Mouse (Mus musculus) neural tube, embryonic 15.5 days (tissue): ENCODE measurements around the gene Gbp6. TPM values are rescaled to one million over a fixed set of nuclear protein-coding genes. Genes with fewer than 3 reads are reported as not detected.
"Not testable (repeated sequence)": the region's sequence is repeated elsewhere in the genome, so short reads cannot be mapped to it uniquely, and the experiment has no call there.

Experiments used
- ATAC-seq: fragments of 200-750 bp; cut with Nextera tagmentation; 2 replicates; pipeline ENCODE4 v1.8.0; 2017; ENCODE audit warnings: mild to moderate bottlenecking, moderate TSS enrichment, moderate library complexity; ENCODE audit not compliant: low FRiP score
- H3K27ac ChIP-seq: fragments of 300-500 bp; sonication (generic); replicated peaks from 2 replicates; pipeline ENCODE4 v1.5.1; 2015; ENCODE audit warnings: mild to moderate bottlenecking, inconsistent platforms
- H3K27me3 ChIP-seq: fragments of 300-500 bp; sonication (generic); replicated peaks from 2 replicates; pipeline ENCODE4 v1.6.1; 2015; ENCODE audit warnings: inconsistent platforms
- H3K36me3 ChIP-seq: fragments of 300-500 bp; sonication (generic); 2 replicates; pipeline ENCODE4 v1.6.1; 2015; ENCODE audit warnings: inconsistent platforms
- H3K4me1 ChIP-seq: fragments of 300-500 bp; sonication (generic); 2 replicates; pipeline ENCODE4 v1.6.1; 2015; ENCODE audit warnings: inconsistent platforms
- H3K4me2 ChIP-seq: fragments of 300-500 bp; sonication (generic); 2 replicates; pipeline ENCODE4 v1.6.1; 2015; ENCODE audit warnings: inconsistent platforms, mild to moderate bottlenecking, moderate library complexity
- H3K4me3 ChIP-seq: fragments of 300-500 bp; sonication (generic); replicated peaks from 2 replicates; pipeline ENCODE4 v1.5.1; 2015; ENCODE audit warnings: mild to moderate bottlenecking, inconsistent platforms
- H3K9ac ChIP-seq: fragments of 300-500 bp; sonication (generic); replicated peaks from 2 replicates; pipeline ENCODE4 v1.6.1; 2015; ENCODE audit warnings: mild to moderate bottlenecking, inconsistent platforms
- H3K9me3 ChIP-seq: fragments of 300-500 bp; sonication (generic); replicated peaks from 2 replicates; pipeline ENCODE4 v1.6.1; 2016; ENCODE audit warnings: inconsistent platforms
- WGBS: fragments of 180-500 bp; shearing (Covaris S2); methylation state at CpG from one replicate; pipeline ENCODE4 v1.1.7; 2015; ENCODE audit warnings: mixed read lengths; 5-methylcytosine and 5-hydroxymethylcytosine counted together
- polyA plus RNA-seq: library from polyadenylated mRNA; unstranded; fragments of >200 nt; fragmentation: Nextera tagmentation; extraction: Ambion mirVana; gene quantifications from 2 replicates; pipeline ENCODE4 v1.2.1, GENCODE M21; 2015

The Gbp6 gene
- polyA plus RNA-seq, 1 experiment from 2014 or later: 2.8 TPM

DNA sequence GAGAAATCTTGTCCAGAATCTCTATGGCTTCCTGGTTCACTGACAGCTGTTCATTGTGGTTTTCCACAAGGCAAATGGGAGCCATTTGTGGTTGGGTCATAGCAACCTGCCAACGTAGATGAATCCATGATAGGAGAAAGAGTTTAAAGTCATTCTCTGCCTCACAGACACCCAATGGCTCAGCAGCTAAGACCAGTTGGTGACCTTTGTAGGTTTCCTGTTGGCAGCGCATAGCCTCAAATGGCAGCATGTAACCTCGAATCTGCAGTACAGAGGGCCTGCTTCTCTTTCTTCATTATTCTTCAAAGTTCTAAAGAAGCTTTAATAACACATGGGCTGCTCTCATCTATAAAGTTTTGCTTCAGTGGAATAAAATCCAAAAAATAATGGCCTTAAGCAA, 2.6 kb downstream of the Gbp6 start:
- H3K4me1 ChIP-seq, H3K4me2 ChIP-seq, H3K9me3 ChIP-seq, H3K27me3 ChIP-seq, ATAC-seq, H3K36me3 ChIP-seq, H3K4me3 ChIP-seq, H3K9ac ChIP-seq, H3K27ac ChIP-seq: not testable (repeated sequence)
- 93% methylated on average over 3 of the region's 3 CpGs for WGBS

DNA sequence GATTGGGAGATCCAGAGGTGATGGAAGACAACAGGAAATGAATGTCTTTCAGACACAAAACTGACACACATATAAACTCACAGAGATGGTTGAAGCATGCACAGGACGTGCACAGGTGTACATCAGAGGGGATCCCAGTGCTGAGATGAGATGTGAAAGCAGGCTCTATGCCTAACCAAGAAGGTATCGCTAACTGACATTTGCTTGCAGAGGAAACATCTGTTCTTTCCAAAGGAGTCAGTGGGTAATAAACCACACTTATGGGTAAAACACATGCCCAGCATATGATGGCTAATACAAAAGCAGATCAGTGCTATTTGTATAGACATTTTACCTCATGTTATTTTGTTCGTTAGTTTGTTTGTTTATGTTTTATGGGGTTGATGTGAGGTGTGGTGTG, 32.8 kb downstream of the Gbp6 start:
- not testable (repeated sequence) for H3K4me1 ChIP-seq, H3K9me3 ChIP-seq, H3K36me3 ChIP-seq, H3K4me2 ChIP-seq, H3K4me3 ChIP-seq, H3K9ac ChIP-seq, H3K27me3 ChIP-seq, ATAC-seq, H3K27ac ChIP-seq
- 80% methylated on average over 1 of the region's 3 CpGs for WGBS

DNA sequence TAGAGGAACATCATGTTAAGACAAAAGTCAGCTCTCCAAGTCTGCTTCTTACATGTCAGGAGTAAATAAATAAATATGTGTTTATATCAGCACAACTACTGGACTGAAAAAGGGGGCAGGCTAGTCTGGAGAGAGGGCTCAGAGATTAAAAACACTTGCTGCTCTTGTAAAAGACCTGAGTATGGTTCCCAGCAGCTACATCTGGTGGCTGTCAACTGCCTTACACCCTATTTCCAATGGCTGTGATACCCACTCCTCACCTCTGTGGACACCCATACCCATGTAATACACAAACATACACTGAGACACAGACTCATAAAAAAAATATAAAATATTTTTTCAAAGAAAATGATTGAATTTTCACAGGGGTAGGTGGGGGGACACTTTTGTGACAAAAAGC, 41.0 kb downstream of the Gbp6 start:
- no peak overlapping the region for H3K27ac ChIP-seq
- H3K4me3 ChIP-seq: no peak overlapping the region
- H3K36me3 ChIP-seq: no peaks in the 10 kb centered on the region
- H3K4me1 ChIP-seq: no peaks in the 10 kb centered on the region
- no peak overlapping the region for H3K4me2 ChIP-seq
- ATAC-seq: no peak
- no peaks in the 10 kb centered on the region for H3K27me3 ChIP-seq
- no peak overlapping the region for H3K9ac ChIP-seq
- no peaks in the 10 kb centered on the region for H3K9me3 ChIP-seq

DNA sequence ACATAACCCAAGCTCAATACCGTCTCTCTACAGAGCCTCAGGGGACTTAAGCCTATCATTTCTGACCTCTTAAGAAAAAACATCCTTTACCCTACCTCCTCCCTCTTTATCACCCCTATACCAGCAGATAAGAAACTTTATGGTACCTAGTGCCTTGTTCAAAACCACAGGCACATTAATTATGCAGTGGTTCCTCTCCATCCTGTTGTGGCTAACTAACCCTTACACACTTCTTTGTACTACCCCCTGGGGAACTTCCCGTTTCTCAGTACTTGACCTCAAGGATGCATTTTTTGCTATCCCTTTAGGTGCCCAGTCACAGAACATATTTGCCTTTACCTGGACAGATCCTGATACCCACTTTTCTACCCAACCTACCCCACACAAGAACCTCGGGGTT, 48.8 kb downstream of the Gbp6 start:
- H3K4me1 ChIP-seq, H3K4me2 ChIP-seq, H3K27me3 ChIP-seq, H3K27ac ChIP-seq, H3K4me3 ChIP-seq, H3K36me3 ChIP-seq, H3K9ac ChIP-seq, ATAC-seq, H3K9me3 ChIP-seq: not testable (repeated sequence)
- WGBS: 83% methylated on average over 3 of the region's 3 CpGs

DNA sequence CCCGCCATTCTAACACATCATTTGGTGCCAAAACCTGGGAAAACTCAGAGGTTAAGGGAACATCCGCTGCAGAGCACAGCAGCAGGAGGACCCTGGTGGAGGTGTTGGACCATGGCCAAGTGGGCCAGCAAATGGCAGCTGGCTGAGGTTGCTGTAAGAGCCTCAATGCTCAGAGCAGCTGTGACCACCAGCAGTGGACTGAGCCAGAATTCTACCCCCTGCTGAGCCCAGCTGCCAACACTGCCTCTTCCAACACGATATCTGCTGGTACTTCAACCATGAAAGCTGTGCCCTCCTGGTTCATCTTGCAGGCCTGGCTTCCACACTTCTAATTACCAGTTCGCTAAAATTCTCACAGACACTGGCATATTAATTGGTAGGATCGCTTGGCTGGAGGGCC, 52.5 kb downstream of the Gbp6 start:
- H3K9ac ChIP-seq, H3K27me3 ChIP-seq, ATAC-seq, H3K4me2 ChIP-seq, H3K4me3 ChIP-seq, H3K4me1 ChIP-seq, H3K36me3 ChIP-seq, H3K9me3 ChIP-seq, H3K27ac ChIP-seq: not testable (repeated sequence)
- WGBS: 64% methylated on average over 5 of the region's 5 CpGs

DNA sequence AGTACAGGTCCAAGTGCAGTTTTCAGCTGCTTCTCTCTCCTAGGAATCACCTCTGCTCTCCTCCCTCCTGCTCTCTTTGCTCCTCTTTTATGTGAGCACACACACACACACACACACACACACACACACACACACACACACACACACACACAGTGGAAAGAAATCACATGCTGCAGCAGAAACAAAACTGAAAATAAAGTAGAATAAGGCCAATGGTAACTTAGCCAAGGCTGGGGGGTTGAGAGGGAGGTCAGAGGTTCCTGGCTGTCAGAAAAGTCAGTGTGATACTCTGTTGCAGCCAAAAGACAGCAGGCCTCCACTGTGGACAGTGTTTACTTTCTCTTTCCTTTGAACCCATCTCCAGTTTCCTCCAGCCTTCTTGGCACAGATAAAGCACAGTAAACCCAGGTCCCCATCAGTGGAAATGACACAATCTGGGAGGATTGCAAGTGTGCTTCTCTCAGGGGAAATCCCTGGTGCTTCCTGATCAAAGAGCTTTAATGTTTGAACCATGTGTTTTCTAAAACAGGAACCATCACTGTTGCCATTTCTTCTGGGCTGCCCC, 53.9 kb downstream of the Gbp6 start, which contains the start of gene Gbp10:
Gene Gbp10 (minus strand): TSS at position 51 of the 565 bp plus-strand sequence.
- H3K27me3 ChIP-seq, H3K36me3 ChIP-seq, H3K4me1 ChIP-seq, H3K4me2 ChIP-seq, H3K9ac ChIP-seq, H3K9me3 ChIP-seq, H3K27ac ChIP-seq, H3K4me3 ChIP-seq, ATAC-seq: not testable (repeated sequence)

DNA sequence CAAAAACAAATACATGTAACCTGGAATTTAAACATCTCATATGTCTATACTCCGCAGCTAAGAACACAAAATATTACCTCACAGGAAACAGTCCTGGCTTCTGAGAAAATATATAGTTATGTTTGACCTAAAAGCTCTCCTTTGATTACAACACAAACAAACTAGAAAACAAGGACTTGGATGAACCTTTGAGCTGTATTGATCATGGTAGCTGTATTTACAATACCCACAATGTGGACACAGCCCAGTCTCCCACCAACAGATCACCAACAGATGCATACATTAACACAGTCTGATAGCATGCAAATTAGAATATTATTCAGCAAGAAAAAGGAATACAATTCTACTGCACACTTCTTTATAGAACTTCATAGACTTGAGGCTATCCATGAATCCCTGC, 55.1 kb downstream of the Gbp6 start:
- not testable (repeated sequence) for H3K27me3 ChIP-seq, H3K27ac ChIP-seq, ATAC-seq, H3K4me2 ChIP-seq, H3K36me3 ChIP-seq, H3K4me3 ChIP-seq, H3K9ac ChIP-seq, H3K9me3 ChIP-seq, H3K4me1 ChIP-seq
- 93% methylated on average over 1 of the region's 1 CpGs for WGBS

DNA sequence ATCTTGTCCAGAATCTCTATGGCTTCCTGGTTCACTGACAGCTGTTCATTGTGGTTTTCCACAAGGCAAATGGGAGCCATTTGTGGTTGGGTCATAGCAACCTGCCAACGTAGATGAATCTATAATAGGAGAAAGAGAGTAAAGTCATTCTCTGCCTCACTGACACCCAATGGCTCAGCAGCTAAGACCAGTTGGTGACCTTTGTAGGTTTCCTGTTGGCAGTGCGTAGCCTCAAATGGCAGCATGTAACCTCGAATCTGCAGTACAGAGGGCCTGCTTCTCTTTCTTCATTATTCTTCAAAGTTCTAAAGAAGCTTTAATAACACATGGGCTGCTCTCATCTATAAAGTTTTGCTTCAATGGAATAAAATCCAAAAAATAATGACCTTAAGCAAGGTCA, 57.5 kb downstream of the Gbp6 start:
- not testable (repeated sequence) for ATAC-seq, H3K4me2 ChIP-seq, H3K9ac ChIP-seq, H3K27ac ChIP-seq, H3K27me3 ChIP-seq, H3K9me3 ChIP-seq, H3K4me3 ChIP-seq, H3K36me3 ChIP-seq, H3K4me1 ChIP-seq
- 78% methylated on average over 3 of the region's 3 CpGs for WGBS

Other genes with a start within 250 kb of the Gbp6 start
- 1.4 and 3.5 TPM in 2 replicates for gene Gbp9, start 154.2 kb downstream of the Gbp6 start, polyA plus RNA-seq
- gene Gbp8, start 154.2 kb downstream of the Gbp6 start, polyA plus RNA-seq: 0.41 and 5.2 TPM in 2 replicates
- 2.2 and 7.4 TPM in 2 replicates for gene Gbp4, start 154.1 kb downstream of the Gbp6 start, polyA plus RNA-seq
- gene Gbp10, start 54.2 kb downstream of the Gbp6 start, polyA plus RNA-seq: 1.6 and 1.8 TPM in 2 replicates
- gene Gm43302, start within 50 bp of the Gbp6 start, polyA plus RNA-seq: 0.24 and 0.51 TPM in 2 replicates
- gene Lrrc8b, start 122.1 kb upstream of the Gbp6 start, polyA plus RNA-seq: 11.6 and 13.8 TPM in 2 replicates
- gene Lrrc8c, start 225.7 kb upstream of the Gbp6 start, polyA plus RNA-seq: 14.7 and 16.4 TPM in 2 replicates